Mouse (Mus musculus) layer of hippocampus, postnatal 36 days (tissue): ENCODE results near the gene Epop. TPM values are rescaled to one million over a fixed set of nuclear protein-coding genes. Genes with fewer than 3 reads are reported as not detected.

Experiments
- DNase-seq, 2 experiments: peaks; one replicate each; pipeline ENCODE4 v3.0.0; 2022
- total RNA-seq, 2 experiments: library from RNA; stranded (reverse); gene quantifications; 2 replicates each; pipeline ENCODE4 v1.2.3; 2021

The Epop gene
- 10 to 100 TPM; 33.6 to 34.2 TPM for total RNA-seq

DNA sequence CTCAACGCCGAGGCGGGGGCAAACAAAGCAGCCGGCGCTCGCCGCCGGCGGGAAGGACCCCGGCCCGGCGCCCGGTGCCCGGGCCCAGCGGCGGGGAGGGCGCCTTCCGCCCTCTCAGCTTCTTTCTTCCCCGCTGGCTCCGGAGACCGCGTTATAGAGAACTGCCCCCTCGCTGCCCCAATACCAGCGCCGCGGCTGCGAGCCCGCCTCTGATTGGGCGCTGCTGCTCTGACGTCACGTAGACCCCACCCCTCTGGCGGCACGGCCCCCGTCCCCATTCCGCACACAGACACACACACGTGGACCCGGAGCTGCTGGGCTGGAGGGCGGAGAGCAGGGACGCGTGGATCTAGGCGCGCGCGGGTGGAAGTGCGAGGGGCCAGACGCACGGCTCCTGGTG lies at the start of gene Epop:
Epop (minus strand) TSS at position 127 of the 400 bp plus-strand sequence.
- peak; percentile 92 to 94 for DNase-seq

DNA sequence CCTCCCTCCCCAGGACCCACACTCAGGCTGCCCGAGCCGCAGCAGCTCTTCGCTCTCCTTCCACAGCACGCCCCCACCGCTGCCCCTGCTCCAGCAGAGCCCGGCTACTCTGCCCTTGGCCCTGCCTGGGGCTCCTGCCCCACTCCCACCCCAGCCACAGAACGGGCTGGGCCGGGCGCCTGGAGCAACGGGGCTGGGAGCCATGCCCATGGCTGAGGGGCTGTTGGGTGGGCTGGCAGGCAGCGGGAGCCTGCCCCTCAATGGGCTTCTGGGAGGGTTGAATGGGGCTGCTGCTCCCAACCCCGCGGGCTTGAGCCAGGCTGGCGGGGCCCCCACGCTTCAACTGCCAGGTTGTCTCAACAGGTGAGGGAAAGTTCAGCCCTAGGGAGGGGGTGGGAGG lies 48.8 kb upstream of the Epop start:
- DNase-seq = no peak

DNA sequence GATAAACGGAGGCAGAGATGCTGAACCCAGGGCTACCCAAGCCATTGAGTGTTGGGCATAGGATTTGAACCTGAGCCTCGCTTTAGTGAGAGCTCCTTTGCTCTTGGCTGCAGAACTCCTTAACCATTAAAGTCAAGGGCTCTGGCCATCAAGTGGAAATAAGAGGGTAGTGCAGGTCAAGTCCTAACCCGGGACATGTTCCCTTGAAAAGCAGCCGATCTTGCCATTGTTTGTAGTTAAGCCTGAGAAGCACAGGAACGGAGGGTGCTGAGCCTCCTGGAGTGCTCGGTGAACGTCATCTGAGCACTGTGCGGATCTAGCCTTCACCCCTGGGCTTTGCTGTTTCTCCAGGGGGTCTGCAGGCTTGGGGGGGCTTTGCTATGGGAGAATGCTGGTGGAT lies 48.3 kb upstream of the Epop start:
- DNase-seq = no peak

DNA sequence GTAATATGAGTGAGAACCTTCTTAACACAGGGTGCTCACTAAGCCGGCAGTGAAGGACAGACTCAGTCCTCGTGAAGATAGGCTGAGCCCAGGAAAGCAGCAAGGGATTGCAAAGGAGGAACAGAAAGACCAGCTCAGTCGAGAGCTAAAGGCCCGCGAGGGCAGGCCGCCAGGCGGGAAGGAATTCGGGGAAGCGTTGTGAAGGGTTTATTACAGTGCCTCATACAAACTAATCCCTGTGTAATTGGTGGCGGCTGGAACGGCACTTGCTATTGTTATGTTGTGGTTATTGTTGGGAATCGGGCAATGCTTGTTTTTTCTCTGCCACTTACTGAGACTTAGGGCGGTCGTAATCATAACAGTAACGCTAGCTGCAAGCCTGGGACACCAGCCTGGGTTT lies 47.9 kb upstream of the Epop start:
- no peak for DNase-seq

DNA sequence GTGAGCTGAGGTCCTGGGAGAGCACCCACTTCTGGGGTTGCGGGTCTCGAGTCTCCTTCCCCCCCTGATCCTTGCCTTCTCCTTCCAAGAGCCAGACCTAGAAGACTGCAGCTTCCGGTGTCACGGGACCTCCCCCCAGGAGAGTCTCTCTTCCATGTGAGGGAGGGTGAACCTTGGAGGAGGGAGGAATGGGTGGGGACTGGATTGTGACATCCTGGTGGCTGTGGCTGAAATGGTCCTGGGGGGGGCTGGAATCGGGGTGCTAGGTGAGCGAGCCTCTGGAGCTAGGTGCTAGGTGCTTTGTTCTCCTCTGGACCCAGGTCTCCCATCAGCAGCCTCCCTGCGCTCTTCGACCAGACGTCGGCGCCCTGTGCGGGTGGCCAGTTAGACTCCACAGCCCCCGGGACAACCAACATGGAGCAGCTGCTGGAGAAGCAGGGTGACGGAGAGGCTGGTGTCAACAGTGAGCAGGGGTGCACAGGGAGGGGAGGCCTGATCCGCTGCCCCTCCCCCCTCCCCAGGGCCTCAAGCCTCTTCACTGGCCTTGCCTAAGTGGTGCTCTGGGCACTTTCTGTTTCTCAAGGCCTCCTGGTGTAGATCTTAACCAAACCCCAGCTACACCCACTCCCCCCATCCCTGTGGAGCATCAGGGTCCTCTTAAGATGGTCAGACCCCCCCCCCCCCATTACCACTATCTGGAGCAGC lies 46.7 kb upstream of the Epop start:
- DNase-seq = no peak

DNA sequence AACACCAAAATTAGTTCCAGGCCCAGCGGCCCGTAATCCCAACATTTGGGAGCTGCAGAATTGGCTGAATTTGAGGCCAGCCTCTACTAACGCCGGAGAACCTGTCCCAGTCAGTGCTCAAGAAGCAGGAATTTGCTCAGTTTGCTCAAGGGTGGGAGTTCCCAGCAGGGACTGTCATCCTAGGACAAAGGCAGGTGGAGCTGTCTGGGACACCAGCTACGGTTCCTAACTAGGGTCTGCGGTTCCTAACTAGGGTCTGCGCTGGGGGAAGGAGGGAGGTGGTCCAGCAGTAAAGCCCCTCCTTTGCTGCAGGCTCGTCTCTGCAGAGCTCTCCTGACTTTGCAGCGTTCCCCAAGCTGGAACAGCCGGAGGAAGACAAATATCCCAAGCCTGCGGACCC lies 43.6 kb upstream of the Epop start:
- DNase-seq = no peak

DNA sequence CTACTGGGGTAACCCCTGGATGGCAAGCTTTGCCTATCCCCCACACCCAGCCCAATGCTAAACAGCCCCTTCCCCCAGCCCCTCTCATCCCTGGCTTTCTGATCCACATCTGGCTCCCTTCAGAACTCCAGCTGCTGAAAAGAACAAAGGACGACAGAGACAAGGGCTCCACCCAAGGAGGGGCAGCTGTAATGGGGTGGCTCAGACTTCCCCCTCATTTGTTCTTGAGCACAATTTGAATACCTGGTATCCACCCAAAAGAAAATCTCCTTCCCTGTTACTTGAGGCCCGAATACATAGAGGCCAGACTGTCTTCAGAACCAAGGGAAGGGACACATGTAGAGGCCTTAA lies 41.6 kb upstream of the Epop start:
- DNase-seq = no peak

DNA sequence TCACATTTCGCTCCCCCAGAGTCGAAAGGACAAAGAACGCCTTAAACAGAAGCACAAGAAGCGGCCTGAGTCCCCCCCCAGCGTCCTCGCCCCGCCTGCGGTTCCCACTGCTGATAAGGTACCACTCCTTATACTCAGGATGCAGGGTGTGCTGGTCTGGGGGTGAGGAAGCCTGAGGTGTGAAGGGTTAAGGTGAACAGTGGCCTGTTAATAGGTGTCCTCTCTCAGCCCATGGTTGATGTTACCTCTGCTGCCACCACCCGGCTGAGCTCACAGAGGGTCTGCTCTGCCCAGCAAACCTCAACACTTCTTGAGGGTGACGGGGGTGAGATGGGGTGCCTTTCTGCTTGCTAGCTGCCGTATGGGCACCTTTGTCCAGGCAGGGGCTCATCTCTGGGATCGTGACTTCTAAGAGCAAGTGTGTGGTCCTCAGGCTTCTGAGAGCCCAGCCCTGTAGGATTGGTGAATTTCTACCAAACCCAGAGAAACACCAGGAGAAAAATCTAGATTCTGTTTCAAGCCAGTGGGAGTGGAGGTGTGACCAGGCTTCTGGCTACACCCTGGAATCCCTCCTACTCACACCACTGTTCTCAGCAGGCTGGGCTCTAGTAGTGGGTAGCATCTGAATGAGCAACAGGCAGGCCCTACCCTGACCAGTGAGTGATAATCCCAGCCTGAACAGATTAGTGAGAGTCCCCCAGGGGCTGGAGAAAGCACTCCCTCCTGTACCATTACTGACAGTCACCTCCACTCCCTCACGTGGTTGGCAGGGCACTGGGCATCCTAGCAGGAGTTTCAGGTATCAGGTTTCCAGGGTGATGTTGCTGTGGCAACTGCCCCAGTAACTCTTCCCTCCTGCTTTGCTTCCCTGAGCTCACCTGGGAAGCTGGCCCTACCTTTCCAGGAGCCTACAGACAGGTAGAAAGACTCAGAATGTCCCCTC lies 41.0 kb upstream of the Epop start:
- DNase-seq = no peak

DNA sequence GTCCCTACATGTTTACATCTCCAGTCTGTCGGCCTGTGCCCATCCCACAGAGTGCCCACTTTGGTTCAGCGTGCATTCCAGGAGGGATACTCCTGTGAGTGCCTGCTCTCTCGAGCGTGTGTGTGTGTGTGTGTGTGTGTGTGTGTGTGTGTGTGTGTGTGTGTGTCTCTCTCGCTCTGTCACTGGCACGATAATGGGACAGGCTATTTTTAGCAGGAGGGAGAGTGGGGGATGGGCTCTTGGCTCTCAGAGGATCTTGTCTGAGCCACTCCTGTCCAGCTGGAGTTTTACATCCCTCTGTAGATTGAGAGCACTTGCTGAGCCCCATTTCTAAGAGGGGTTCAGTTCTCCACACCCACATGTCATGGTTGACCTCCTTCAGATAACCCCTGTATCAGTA lies 40.3 kb upstream of the Epop start:
- no peak for DNase-seq

DNA sequence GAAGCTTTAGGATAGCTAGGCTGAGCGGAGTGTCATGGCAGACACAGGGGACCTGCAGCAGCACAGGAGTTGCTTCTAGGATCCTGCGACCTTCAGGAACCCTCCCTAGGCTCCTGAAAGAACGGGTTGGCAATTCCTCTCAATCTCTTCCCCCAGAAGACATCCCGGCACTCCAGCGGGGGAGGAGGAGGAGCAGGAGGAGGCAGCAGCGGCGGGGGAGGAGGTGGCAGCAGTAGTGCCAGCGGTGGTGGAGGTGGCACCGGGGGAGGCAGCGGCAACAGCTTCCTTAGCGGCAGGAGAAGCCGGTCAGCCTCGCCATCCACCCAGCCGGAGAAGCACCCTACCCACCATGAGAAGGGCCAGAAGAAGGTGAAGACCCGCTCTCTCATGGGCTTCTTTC lies 39.8 kb upstream of the Epop start:
- DNase-seq = no peak

DNA sequence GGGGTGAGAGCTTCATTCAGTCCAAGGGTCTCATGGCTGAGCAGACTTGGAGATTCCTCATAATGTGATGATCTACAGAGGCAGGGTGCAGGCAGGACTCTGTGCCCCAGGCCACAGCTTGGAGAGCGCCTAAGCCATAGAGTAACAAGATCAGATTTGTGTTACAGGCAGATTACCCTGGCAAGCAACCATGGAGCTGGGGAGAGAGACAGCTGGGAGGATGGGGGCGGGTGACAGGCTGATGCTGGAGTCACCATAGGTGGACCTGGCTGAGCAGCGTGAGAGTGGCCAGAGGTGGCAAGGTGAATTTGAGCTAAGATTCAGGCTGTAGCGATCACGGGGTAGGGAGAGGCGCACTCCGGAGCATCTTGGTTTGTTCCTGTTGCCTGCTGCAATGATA lies 38.7 kb upstream of the Epop start:
- DNase-seq = no peak

DNA sequence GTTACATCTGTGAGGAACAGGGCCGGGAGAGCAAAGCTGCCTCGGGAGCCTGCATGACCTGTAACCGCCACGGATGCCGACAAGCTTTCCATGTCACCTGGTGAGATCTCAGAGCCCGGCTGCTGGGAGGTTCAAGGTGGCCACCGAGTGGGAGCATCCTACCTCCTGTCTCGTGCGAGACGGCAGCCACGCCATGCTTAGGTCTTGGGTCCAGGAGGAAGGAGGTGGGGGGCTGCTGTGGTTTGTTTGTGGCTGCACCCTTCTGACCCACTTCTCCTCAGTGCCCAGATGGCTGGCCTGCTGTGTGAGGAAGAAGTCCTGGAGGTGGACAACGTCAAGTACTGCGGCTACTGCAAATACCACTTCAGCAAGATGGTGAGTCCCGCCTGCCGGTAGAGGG lies 37.3 kb upstream of the Epop start:
- no peak for DNase-seq

DNA sequence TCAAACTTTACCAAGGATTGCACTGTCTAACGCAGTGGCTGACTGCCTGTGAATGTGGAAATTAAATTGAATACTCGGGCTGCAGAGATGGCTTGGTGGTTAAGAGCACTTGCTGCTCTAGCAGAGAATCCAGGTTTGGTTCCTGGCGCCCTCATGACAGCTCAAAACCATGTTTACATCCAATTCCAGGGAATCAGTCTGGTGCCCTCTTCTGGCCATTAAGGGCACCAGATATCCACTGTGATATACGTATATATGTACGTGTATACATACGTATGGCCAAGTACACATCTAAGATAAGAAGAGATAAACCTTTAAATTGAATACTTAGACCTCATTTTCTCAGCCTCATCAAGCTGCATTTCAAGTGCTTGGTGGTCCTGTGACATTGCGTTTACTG lies 36.7 kb upstream of the Epop start:
- no peak for DNase-seq

DNA sequence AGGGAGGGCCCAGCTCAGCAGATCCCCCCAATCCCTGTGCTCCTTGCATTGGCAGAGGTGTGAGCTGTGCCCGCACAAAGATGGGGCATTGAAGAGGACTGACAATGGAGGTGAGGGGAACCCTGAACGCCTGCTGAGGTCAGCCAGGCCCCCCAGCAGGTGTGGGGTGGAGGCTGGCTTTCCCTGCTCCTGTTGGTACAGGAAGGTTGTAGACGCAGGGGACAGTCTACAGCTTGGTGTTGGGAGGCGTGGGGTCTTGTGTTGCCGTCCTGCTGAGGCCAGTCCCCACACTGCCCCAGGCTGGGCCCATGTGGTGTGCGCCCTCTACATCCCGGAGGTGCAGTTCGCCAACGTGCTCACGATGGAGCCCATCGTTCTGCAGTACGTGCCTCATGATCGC lies 35.9 kb upstream of the Epop start:
- no peak for DNase-seq

DNA sequence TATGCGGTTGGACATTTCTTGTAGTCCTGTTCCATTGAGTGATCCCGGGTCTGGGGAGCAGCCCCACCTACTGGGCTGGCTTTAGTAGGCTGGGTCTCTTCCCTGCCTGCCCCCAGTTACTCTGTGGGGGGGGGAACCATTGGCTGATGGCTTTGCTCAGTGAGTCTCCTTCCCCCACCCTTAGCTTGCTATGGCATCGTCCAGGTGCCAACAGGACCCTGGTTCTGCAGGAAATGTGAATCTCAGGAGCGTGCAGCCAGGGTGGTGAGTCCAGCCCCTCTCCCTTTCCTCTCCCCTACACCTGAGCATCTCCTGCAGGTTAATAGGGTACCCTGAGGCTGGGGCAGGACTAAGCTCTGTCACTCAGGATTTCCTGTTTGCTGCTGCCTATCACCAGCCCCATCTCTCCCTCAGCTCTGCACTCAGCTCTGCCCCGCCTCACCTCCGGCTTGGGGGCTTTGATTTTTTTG lies 35.3 kb upstream of the Epop start:
- no peak for DNase-seq

DNA sequence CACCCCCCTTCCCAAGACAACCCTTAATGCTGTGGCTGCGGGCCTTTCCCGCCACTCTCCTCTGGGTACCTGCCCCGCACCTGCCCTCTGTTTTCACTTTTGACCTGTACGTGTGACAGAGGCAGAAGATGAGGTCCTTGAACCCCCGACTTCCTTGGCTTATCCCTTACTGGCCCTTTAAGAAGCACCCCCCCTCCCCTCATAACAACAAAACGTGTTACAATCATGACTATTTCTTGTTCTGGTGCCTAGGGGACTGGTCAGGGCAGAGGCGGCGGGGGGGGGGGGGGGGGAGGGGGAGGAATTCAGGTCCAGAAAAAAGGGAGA lies 34.8 kb upstream of the Epop start:
- no peak for DNase-seq

DNA sequence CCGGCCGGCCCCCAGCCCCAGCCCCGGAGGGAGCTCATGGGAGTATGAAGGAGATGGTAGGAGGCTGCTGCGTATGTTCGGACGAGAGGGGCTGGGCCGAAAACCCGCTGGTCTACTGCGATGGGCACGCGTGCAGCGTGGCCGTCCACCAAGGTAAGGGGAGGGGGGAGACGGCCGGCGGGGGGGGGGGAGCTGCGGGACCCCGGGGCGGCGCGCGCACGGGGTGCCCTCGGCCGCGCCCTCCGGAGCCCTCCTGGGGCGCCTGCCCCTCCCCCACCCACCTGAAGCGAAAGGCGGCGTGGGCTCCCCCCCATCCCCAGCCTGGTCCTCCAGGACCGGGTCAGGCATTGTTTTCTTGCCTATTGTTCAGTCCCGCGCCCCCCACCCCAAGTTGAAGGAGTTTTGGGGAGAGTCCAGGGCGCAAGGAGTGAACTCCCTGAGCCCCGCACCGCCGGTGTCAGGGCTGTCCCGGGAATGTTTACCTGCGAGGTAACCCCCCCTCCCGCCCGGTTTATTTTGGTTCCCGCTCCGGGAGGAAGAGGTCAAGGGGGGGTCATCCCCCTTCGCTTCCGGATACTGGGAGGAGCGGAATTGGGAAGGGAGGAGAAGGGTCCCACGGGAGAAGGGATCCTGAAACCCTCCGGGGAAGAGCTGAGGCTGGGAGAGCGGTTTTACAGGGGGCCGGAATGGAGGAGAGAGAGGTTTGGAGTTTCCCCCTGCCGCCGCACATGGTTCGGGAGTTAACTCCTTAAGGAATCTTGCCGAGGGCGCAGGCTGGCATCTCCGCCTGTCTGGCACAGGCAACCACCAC lies 34.2 kb upstream of the Epop start:
- no peak for DNase-seq

DNA sequence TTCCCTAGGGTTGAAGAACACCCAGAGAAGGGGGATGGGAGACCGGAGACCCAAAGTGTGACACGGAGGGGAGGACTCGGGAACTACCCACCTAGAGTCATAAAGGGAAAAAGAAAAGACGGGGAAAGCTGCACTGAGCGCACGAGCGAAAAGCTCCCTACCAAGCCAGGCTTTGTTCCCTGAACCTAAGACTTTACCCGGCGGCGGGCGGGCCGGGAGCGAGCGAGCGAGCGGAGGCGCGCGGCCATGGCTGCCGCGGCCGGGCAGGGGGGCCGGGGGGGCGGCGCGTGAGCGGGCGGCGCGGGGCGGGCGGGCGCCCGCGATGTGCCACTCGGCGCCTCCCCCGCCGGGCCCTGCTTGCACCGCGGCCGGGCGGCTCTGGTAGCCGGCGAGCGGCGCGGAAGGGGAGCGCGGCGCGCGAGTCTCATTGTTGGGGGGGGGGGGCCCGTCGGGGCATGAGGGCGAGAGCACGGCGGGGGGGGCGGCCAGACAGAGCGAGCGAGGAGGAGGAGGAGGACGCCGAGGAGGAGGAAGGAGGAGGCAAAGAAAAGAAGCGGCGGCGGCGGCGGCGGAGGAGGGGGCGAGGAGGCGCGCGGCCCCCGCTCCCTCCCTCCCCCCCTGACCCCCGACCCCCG lies 33.5 kb upstream of the Epop start, which contains the start of gene Mllt6:
Mllt6 (plus strand) TSS at position 522 of the 635 bp plus-strand sequence.
- peak; percentile 68 to 71 for DNase-seq

DNA sequence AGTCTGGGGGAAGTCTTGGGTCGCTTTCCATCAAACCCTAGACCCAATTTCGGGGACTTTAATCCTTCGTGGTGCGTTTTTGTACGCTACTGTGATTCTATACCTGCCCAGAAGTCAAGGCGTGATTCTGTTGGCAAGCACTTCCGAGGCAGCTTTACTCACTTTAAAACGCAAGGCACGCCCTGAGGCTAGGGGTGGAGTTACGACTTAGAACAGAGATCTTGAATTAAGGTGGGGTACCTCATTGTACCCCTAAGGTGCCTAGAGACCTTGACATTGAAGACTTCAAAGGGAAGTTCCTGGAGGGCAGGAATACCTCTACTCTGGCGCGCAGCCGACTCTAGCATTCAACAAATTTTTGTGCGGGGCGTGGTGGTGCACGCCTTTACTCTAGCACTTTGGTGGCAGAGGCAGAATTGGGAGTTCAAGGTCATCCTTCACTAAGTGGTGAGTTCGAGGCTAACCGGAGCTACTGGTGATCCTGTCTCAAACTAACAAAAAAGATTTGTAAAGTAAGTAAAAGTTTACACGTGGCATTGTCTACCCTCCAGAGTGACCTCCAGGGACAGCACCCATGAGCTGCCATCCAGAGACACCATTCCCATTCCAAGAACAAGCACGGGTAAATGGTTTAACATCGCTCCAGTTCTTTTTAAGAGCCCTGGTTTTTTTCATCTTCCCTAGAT lies 32.8 kb upstream of the Epop start:
- no peak for DNase-seq

DNA sequence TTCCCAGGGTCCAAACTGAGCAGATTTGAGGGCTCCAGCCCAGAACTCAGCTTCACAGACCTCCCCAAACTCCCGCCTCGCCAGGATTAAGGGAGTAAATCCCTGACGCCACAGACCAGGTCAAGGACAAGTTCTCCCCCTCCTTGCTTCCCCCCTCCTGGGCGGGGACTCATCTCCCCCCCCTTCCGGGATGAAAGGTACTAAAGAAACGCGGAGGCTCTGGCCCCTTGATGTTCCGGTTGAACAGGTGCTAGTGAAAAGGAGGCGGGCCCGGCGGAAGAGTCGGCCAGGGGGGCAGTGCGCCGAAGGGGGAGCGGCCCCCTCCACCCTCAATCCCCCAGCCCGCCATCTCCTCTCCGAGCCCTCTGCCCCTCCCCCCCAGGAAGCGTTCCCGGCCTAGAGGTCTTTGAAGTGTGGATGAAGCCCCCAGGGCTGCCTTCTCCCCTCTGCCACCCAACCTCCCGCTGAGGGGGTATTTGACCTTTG lies 32.2 kb upstream of the Epop start:
- no peak for DNase-seq

DNA sequence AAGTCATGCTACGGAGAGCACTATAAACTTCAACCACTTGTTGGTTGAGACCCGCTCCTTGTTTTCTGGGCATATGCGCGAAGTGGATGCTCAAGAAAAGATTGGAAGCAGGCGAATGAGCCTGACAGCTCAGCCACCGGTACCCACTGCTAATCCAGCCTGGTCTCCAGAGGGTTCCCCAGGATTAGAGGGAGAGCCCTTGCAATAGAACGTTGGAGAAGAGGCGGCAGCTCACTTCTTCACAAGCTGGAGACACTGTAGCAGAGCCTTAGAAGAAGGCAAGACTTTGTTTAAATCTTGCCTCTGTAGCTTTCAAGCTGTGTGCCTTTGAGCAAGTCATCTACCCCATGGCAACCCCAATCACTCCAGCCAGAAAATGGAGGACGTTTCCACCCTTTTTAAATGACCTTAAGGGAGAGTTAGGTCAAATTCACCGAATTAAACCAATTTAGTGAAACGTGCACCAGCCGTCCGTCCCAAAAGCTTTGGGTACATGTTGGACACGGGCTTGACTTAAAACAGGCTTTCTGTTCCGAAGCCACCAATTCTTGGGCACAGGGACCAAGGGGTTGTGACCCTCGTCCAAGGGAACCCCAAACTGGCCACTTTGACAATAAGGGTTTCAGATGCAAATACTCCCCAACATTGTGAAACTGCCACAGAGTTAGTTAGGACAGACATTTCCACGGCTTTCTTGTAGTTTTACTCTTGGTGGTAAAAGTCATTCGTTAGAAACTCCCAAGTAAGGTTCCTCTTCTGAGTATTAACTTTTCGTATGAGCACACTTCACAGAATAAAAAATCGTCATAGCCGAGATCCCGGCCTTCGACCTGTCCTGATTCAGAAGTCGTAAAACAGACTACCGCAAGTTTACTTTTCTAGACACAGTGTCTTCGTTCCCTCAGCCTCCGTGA lies 31.5 kb upstream of the Epop start:
- no peak for DNase-seq
